Mouse (Mus musculus): ENCODE measurements around the gene Tmcc1. TPM values are rescaled to one million over a fixed set of nuclear protein-coding genes. Genes with fewer than 3 reads are reported as not detected.
A peak's percentile ranks its signal among the peaks of the same experiment; 100 is the strongest.

Tmcc1 gene
- polyA plus RNA-seq, 1 experiment from 2014 or later = 4.0 TPM

DNA sequence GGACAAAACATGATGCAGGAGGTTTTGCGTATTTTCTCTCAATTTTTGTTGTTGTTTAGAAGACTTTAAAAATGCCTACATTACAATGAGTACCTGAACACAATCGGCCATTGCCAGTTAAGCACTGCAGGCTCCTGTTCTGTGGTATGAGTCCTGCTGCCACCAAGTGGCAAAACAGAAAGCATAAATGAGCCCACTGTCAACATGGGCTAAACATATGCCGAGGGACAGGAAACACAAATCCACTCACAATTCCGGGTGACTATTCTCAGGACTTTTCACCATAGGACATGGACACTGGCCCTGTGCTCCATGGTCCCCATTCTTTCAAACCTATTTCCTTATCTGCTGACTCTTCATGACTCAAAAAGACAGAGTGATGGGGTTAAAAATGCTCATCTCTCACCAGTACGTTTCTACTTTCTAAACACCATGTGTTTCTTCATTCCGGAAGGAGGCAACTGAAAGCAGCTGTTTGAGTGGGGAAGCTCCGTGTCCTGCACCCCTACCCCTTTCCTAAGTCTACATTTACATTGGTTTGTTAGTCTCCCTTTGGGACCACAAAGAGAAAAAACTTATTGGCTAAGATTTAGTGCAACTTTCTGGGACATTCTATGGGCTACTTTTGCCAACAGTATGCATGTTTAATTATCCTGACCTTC is 57.2 kb downstream of the Tmcc1 start:
- no peaks in the 10 kb centered on the region for H3K4me1 ChIP-seq (ENCODE audit: insufficient read depth)
- H3K9me3 ChIP-seq (ENCODE audit: low read length) = no peaks in the 10 kb centered on the region
- 32% methylated on average over 7 of the region's 7 CpGs for WGBS (ENCODE audit: insufficient replicate concordance)
- TF ChIP-seq EP300 (IDR thresholded peaks at IDR 0.05; ENCODE audit: low read depth) (no peak), CTCF (IDR thresholded peaks at IDR 0.05; ENCODE audit: low read depth) (peak; percentile 66)
- H3K9ac ChIP-seq (replicated peaks) = no peak overlapping the region
- 0 out of 2 replicates have a peak overlapping the region, but pooled peaks have one; percentile 8 for H3K4me3 ChIP-seq (ENCODE audit: low read depth, low read length)
- no peaks in the 10 kb centered on the region for H3K27me3 ChIP-seq (ENCODE audit: insufficient read depth, low read length)
- H3K4me2 ChIP-seq (ENCODE audit: low read depth, low read length) = peak overlapping the region; percentile 41
- DNase-seq (no peak), ATAC-seq (peak; percentile 40; the same call in 1 of the 2 replicates)
- peaks cover 5% of the 10 kb centered on the region for H3K36me3 ChIP-seq (replicated peaks; ENCODE audit: insufficient read depth, low read length)
- peak overlapping the region; percentile 39; the same call in 1 of the 2 replicates for H3K27ac ChIP-seq (ENCODE audit: low read depth)

- H3K27me3 ChIP-seq (ENCODE audit: insufficient read depth, low read length) = no peaks in the 10 kb centered on the region
- no peak overlapping the region for H3K4me3 ChIP-seq (ENCODE audit: low read depth, low read length)
- DNase-seq (no peak), ATAC-seq (no peak)
- H3K36me3 ChIP-seq (replicated peaks; ENCODE audit: insufficient read depth, low read length) = peaks cover 5% of the 10 kb centered on the region
- WGBS (ENCODE audit: insufficient replicate concordance) = 65% methylated on average over 8 of the region's 8 CpGs
- H3K27ac ChIP-seq (ENCODE audit: low read depth) = no peak overlapping the region
- no peaks in the 10 kb centered on the region for H3K4me1 ChIP-seq (ENCODE audit: insufficient read depth)
- no peaks in the 10 kb centered on the region for H3K9me3 ChIP-seq (ENCODE audit: low read length)
- TF ChIP-seq EP300 (IDR thresholded peaks at IDR 0.05; ENCODE audit: low read depth) (no peak), CTCF (IDR thresholded peaks at IDR 0.05; ENCODE audit: low read depth) (no peak)
- H3K9ac ChIP-seq (replicated peaks) = no peak overlapping the region
- H3K4me2 ChIP-seq (ENCODE audit: low read depth, low read length) = 0 out of 2 replicates have a peak overlapping the region, but pooled peaks have one; percentile 9
Measured at GRCm38 (mm10) chr6:116133756-116134155, 59.5 kb downstream of the Tmcc1 start.

DNA sequence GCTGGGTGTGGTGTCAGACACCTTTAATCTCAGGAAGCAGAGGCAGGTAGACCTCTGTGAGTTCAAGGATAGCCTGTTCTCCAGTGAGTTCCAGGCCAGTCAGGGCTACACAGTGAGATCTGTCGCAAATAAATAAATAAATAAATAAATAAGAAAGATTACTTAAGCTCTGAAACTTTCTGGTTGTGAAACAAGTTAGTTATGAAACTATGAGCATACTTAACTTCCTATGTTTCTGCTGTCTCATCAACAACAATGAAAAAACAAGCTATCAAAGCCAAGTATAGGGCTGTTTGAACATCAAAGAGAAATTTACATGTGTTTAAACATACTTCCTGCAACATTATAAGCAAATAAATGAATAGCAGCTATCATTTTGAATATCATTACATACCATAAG is 61.5 kb downstream of the Tmcc1 start:
- ATAC-seq (no peak), DNase-seq (no peak)
- H3K27me3 ChIP-seq (ENCODE audit: insufficient read depth, low read length) = no peaks in the 10 kb centered on the region
- peaks cover 5% of the 10 kb centered on the region; the same call in 1 of the 2 replicates for H3K36me3 ChIP-seq (replicated peaks; ENCODE audit: insufficient read depth, low read length)
- H3K4me3 ChIP-seq (ENCODE audit: low read depth, low read length) = no peak overlapping the region
- 67% methylated on average over 1 of the region's 1 CpGs for WGBS (ENCODE audit: insufficient replicate concordance)
- no peaks in the 10 kb centered on the region for H3K4me1 ChIP-seq (ENCODE audit: insufficient read depth)
- no peak overlapping the region for H3K9ac ChIP-seq (replicated peaks)
- H3K9me3 ChIP-seq (ENCODE audit: low read length) = no peaks in the 10 kb centered on the region
- TF ChIP-seq CTCF (IDR thresholded peaks at IDR 0.05; ENCODE audit: low read depth) = no peak
- TF ChIP-seq EP300 (IDR thresholded peaks at IDR 0.05; ENCODE audit: low read depth) = no peak
- H3K4me2 ChIP-seq (ENCODE audit: low read depth, low read length) = no peak overlapping the region
- no peak overlapping the region for H3K27ac ChIP-seq (ENCODE audit: low read depth)

GRCm38 (mm10) chr6:116128710-116129109 is 64.6 kb downstream of the Tmcc1 start:
- ATAC-seq (no peak), DNase-seq (peak; percentile 21)
- 16% methylated on average over 1 of the region's 1 CpGs for WGBS (ENCODE audit: insufficient replicate concordance)
- Histone ChIP-seq H3K36me3 (replicated peaks; ENCODE audit: insufficient read depth, low read length) (peaks cover 2% of the 10 kb centered on the region; the same call in 1 of the 2 replicates), H3K4me2 (ENCODE audit: low read depth, low read length) (no peak overlapping the region), H3K9me3 (ENCODE audit: low read length) (no peaks in the 10 kb centered on the region), H3K27ac (ENCODE audit: low read depth) (no peak overlapping the region), H3K9ac (replicated peaks) (no peak overlapping the region), H3K27me3 (ENCODE audit: insufficient read depth, low read length) (no peaks in the 10 kb centered on the region), H3K4me1 (ENCODE audit: insufficient read depth) (peaks cover 5% of the 10 kb centered on the region; the same call in 1 of the 2 replicates), H3K4me3 (ENCODE audit: low read depth, low read length) (no peak overlapping the region)
- TF ChIP-seq EP300 (IDR thresholded peaks at IDR 0.05; ENCODE audit: low read depth) (no peak), CTCF (IDR thresholded peaks at IDR 0.05; ENCODE audit: low read depth) (peak; percentile 84)

GRCm38 (mm10) chr6:116127918-116128443 is 65.3 kb downstream of the Tmcc1 start:
- TF ChIP-seq CTCF (IDR thresholded peaks at IDR 0.05; ENCODE audit: low read depth) (no peak), EP300 (IDR thresholded peaks at IDR 0.05; ENCODE audit: low read depth) (no peak)
- no peaks in the 10 kb centered on the region for H3K9me3 ChIP-seq (ENCODE audit: low read length)
- H3K27ac ChIP-seq (ENCODE audit: low read depth) = no peak overlapping the region
- H3K36me3 ChIP-seq (replicated peaks; ENCODE audit: insufficient read depth, low read length) = no peaks in the 10 kb centered on the region
- H3K4me3 ChIP-seq (ENCODE audit: low read depth, low read length) = no peak overlapping the region
- no peaks in the 10 kb centered on the region for H3K27me3 ChIP-seq (ENCODE audit: insufficient read depth, low read length)
- ATAC-seq (no peak), DNase-seq (no peak)
- no peak overlapping the region for H3K9ac ChIP-seq (replicated peaks)
- H3K4me1 ChIP-seq (ENCODE audit: insufficient read depth) = peaks cover 5% of the 10 kb centered on the region; the same call in 1 of the 2 replicates
- no peak overlapping the region for H3K4me2 ChIP-seq (ENCODE audit: low read depth, low read length)

DNA sequence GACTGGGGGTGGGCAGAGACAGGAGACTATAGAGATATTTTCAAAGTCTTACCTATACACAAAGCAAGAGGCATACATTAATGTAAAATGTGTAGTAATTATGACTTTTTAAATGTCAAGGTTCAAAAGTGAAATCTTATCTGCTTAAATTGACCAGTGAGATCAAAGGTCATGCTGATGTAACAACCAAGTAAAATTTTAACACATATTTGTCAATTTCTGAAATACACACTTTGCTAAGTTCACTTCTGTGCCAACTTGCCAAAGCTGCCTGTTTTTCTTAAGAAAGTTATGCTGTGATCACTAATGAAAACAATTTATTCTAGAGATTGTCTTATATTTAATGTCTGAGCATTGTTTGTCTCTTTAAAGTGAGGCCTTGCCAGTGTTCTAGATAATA is 66.7 kb downstream of the Tmcc1 start:
- H3K27me3 ChIP-seq (ENCODE audit: insufficient read depth, low read length) = no peaks in the 10 kb centered on the region
- H3K9me3 ChIP-seq (ENCODE audit: low read length) = no peaks in the 10 kb centered on the region
- no peak overlapping the region for H3K4me3 ChIP-seq (ENCODE audit: low read depth, low read length)
- H3K36me3 ChIP-seq (replicated peaks; ENCODE audit: insufficient read depth, low read length) = no peaks in the 10 kb centered on the region
- H3K4me2 ChIP-seq (ENCODE audit: low read depth, low read length) = no peak overlapping the region
- H3K9ac ChIP-seq (replicated peaks) = no peak overlapping the region
- H3K27ac ChIP-seq (ENCODE audit: low read depth) = no peak overlapping the region
- ATAC-seq (no peak), DNase-seq (no peak)
- TF ChIP-seq CTCF (IDR thresholded peaks at IDR 0.05; ENCODE audit: low read depth) (no peak), EP300 (IDR thresholded peaks at IDR 0.05; ENCODE audit: low read depth) (no peak)
- H3K4me1 ChIP-seq (ENCODE audit: insufficient read depth) = peaks cover 5% of the 10 kb centered on the region

All from liver, postnatal 0 days (tissue).